Mouse (Mus musculus) E14TG2a.4 (cell line): ENCODE measurements at regions not wholly inside any gene's neighbourhood (a gene's known extent, or its start where the extent isn't known, plus 50 kb on each side); places are given as distances from the start of the nearest gene placed in this dataset.

Experiments used
- H3K27me3 ChIP-seq: 2 replicates; pipeline ENCODE4 v1.6.1; 2014; ENCODE audit warnings: low read length, control low read depth; ENCODE audit not compliant: insufficient read depth
- H3K36me3 ChIP-seq: 2 replicates; pipeline ENCODE4 v1.6.1; 2014; ENCODE audit warnings: low read length, control low read depth; ENCODE audit not compliant: insufficient read depth
- H3K4me1 ChIP-seq: replicated peaks from 2 replicates; pipeline ENCODE4 v1.6.1; 2014; ENCODE audit warnings: low read depth, low read length, control low read depth
- H3K4me3 ChIP-seq: replicated peaks from 2 replicates; pipeline ENCODE4 v1.5.1; 2014; ENCODE audit warnings: mild to moderate bottlenecking, low read length
- H3K9me3 ChIP-seq: 2 replicates; pipeline ENCODE4 v1.6.1; 2014; ENCODE audit warnings: low read length, control low read depth
- CTCF ChIP-seq: conservative IDR thresholded peaks from 2 replicates; pipeline ENCODE4 v1.5.1; 2014; ENCODE audit warnings: low read length
- NANOG ChIP-seq: IDR thresholded peaks from 2 replicates; pipeline ENCODE4 v1.6.1; 2014; ENCODE audit warnings: borderline replicate concordance, low read length, mixed read lengths
- POU5F1 ChIP-seq: IDR thresholded peaks from 2 replicates; pipeline ENCODE4 v1.6.1; 2014; ENCODE audit warnings: low read length, borderline replicate concordance

DNA sequence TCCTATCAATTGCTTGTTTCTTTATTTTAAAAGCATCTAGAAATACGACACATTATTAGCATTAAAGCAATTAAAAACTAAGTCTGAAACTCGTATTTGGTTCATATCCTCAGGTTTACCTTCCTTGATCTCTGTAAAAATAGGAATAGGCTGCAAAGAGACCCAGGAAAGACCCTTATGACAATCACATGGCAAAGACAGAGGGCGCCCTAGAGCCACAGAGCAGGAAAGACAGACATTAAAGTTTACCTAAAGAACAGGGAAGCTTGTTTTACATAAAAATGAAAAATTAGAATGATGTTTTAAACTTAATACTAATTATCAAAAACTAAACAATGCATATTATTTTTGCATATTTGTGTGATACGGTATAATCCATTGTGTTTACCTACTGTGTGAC lies 153.2 kb downstream of the Usp25 start:
- Histone ChIP-seq H3K4me1 (no peaks in the 10 kb centered on the region), H3K36me3 (no peaks in the 10 kb centered on the region), H3K9me3 (no peaks in the 10 kb centered on the region), H3K4me3 (no peak overlapping the region), H3K27me3 (no peaks in the 10 kb centered on the region)
- no peak for TF ChIP-seq NANOG
- peak; percentile 51 for TF ChIP-seq CTCF
- no peak for TF ChIP-seq POU5F1

DNA sequence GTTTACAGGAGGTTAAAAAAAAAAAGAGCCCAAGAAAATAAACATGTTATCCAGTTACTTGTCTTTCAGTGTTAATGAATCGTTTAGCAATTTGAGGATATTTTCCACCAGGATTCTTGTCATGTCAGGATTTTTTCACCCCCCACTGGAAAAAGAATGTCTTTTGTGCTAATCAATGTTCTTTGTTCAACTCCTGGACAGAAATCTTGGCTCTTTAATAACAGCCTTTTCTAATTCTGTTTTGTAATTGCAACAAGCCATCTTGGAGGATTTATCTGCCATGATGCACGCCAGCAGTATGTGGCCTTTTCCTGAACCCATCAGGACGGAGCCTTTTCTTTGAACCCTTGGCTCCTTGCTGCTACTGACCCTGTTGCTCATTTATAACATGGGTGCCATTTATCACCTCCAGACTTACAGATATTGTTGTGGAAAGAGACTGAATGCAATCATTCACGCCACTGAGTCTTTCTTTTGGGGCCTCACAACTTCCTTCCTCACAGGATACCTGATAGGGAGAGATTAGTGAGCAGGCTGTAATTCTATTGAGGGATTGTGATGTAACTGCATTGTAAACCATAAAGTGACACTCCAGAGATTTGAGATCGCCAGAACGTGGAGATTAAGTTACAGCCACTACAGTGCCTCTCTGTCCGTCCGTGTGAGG lies 159.7 kb downstream of the Usp25 start:
- no peaks in the 10 kb centered on the region for H3K27me3 ChIP-seq
- no peaks in the 10 kb centered on the region for H3K36me3 ChIP-seq
- H3K4me3 ChIP-seq = no peak overlapping the region
- H3K4me1 ChIP-seq = no peaks in the 10 kb centered on the region
- no peaks in the 10 kb centered on the region for H3K9me3 ChIP-seq
- TF ChIP-seq POU5F1 (no peak), NANOG (no peak), CTCF (no peak)

DNA sequence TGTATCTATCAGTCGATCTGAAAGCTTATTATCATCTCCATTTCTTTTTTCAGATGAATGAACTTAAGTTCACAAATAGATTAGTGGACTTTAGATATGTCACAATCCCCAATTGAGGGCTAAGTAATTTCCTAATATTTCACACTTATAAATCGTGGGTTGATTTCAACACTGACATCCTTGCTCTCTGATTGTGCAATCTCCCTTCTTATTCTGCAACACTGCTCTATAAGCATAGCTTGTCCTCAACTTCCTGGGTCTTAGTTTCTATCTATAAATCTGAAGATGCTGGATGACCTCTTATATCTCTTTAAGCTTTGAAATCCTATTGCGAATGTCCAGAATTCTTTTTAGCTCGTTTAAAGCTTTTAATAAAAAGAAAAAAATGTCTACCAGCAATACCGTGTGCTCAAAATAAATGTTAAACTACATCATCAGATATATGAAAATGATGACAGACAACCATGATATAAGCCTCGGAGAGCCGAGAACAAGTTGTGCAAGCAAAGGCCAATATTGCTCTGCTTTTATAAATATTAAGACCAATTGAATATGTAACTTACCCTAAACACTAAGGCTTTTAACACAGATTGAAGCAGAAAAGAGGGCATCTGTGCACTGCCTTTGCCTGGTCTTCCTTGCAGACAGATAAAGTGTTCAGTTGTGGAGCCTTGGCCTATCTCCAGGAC lies 161.4 kb downstream of the Usp25 start:
- Histone ChIP-seq H3K36me3 (no peaks in the 10 kb centered on the region), H3K9me3 (no peaks in the 10 kb centered on the region)
- TF ChIP-seq NANOG (no peak), POU5F1 (no peak), CTCF (no peak)

DNA sequence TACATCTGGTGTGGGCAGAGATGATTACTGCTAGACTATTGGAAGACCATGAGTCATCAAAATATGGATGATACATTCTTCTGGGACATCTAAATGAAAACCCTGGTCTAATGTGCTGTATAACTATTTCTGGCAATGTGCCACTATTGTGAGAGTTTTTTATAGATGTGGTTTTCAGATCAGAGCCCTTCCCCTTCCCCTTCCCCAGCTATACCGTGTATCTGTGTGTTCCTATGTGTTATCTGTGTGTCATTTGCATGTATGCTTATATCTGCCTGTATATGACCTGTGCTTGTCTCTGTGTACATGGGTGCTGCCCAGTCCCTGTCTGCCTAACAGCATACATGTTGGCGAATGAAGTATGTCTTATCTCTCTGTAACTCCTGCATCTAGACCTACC lies 167.5 kb downstream of the Usp25 start:
- H3K9me3 ChIP-seq = no peaks in the 10 kb centered on the region
- no peaks in the 10 kb centered on the region for H3K4me1 ChIP-seq
- H3K27me3 ChIP-seq = no peaks in the 10 kb centered on the region
- H3K36me3 ChIP-seq = no peaks in the 10 kb centered on the region
- TF ChIP-seq POU5F1 (no peak), CTCF (no peak), NANOG (no peak)
- H3K4me3 ChIP-seq = no peak overlapping the region

More for the DNA sequence above, 161.4 kb downstream of the Usp25 start:
- Histone ChIP-seq H3K4me1 (no peaks in the 10 kb centered on the region), H3K4me3 (no peak overlapping the region), H3K27me3 (no peaks in the 10 kb centered on the region)
